Mouse (Mus musculus): Measurements from ENCODE around the gene Gramd1b.
"Not testable (repeated sequence)": the region's sequence is repeated elsewhere in the genome, so short reads cannot be mapped to it uniquely, and the experiment has no call there.

Gene Gramd1b

GRCm38 (mm10) chr9:40509479-40509878 lies 21.7 kb downstream of the Gramd1b start:
- no peak for DNase-seq

GRCm38 (mm10) chr9:40506576-40506975 lies 24.6 kb downstream of the Gramd1b start:
- no peak for DNase-seq

GRCm38 (mm10) chr9:40505471-40506312 lies 25.5 kb downstream of the Gramd1b start:
- DNase-seq = no peak

GRCm38 (mm10) chr9:40504886-40505285 lies 26.3 kb downstream of the Gramd1b start:
- no peak for DNase-seq

GRCm38 (mm10) chr9:40500691-40501090 lies 30.5 kb downstream of the Gramd1b start:
- no peak for DNase-seq

GRCm38 (mm10) chr9:40482351-40483084 lies 48.7 kb downstream of the Gramd1b start:
- DNase-seq = not testable (repeated sequence)

GRCm38 (mm10) chr9:40481271-40481670 lies 49.9 kb downstream of the Gramd1b start:
- DNase-seq = no peak

GRCm38 (mm10) chr9:40479333-40479732 lies 51.9 kb downstream of the Gramd1b start:
- DNase-seq = peak; percentile 20 to 43

- no peak for DNase-seq
These were observed 52.9 kb downstream of the Gramd1b start for GRCm38 (mm10) chr9:40478146-40478900.

GRCm38 (mm10) chr9:40477611-40478010 lies 53.6 kb downstream of the Gramd1b start:
- no peak for DNase-seq

- DNase-seq = no peak
These were observed 55.1 kb downstream of the Gramd1b start for GRCm38 (mm10) chr9:40476098-40476497.

- no peak for DNase-seq
These were observed 58.1 kb downstream of the Gramd1b start for GRCm38 (mm10) chr9:40472961-40473510.

- DNase-seq = no peak
These were observed 61.6 kb downstream of the Gramd1b start for GRCm38 (mm10) chr9:40469403-40470137.

GRCm38 (mm10) chr9:40466782-40467181 lies 64.4 kb downstream of the Gramd1b start:
- DNase-seq = no peak

GRCm38 (mm10) chr9:40465596-40465995 lies 65.6 kb downstream of the Gramd1b start:
- no peak for DNase-seq

- no peak for DNase-seq
These were observed 68.8 kb downstream of the Gramd1b start for GRCm38 (mm10) chr9:40462401-40462800.

- no peak for DNase-seq
These were observed 70.4 kb downstream of the Gramd1b start for GRCm38 (mm10) chr9:40460781-40461180.

GRCm38 (mm10) chr9:40459304-40460280 lies 71.6 kb downstream of the Gramd1b start:
- DNase-seq = no peak

GRCm38 (mm10) chr9:40458559-40459303 lies 72.5 kb downstream of the Gramd1b start:
- DNase-seq = no peak

GRCm38 (mm10) chr9:40457448-40457847 lies 73.7 kb downstream of the Gramd1b start:
- DNase-seq = no peak

All from thymus, adult 18-20 months (tissue).